Comparison of ENCODE assay signal across 35 mouse cellular contexts in genomic region chr1:107614087-107614486, GRCm38 (mm10).
"Had no signal": no experiment of that assay in that cellular context is flagged by ENCODE, and none has a peak within 500 bp of the region (broad histone marks: within the 10 kb centered on the region; RNA-seq: fewer than 3 reads in every experiment).

No protein-coding gene starts in this region.

- ATAC-seq: hindbrain, embryonic 16.5 days; hindbrain, postnatal 0 days; inflammation-experienced regulatory T-cells, adult 6 months; intestine, embryonic 15.5 days; intestine, embryonic 16.5 days; intestine, postnatal 0 days had no signal

- H3K4me3 ChIP-seq: heart, adult 2 months; heart, embryonic 10.5 days; heart, embryonic 12.5 days; heart, embryonic 13.5 days; heart, embryonic 15.5 days; hindbrain, embryonic 10.5 days; hindbrain, embryonic 12.5 days; hindbrain, embryonic 13.5 days; hindbrain, embryonic 15.5 days; intestine, embryonic 15.5 days; kidney, embryonic 15.5 days; layer of hippocampus, adult 2 months had no signal

- H3K4me2 ChIP-seq: heart, embryonic 11.5 days; heart, embryonic 12.5 days; heart, embryonic 13.5 days; heart, embryonic 15.5 days; hindbrain, embryonic 12.5 days; hindbrain, embryonic 13.5 days; hindbrain, embryonic 14.5 days; hindbrain, embryonic 15.5 days; intestine, embryonic 15.5 days; kidney, embryonic 15.5 days had no signal

- DNase-seq: heart, adult 2 months; heart, postnatal 10 days; heart, postnatal 14 days; heart, postnatal 36 days; heart, postnatal 4 days; kidney, adult 11 months; kidney, adult 18-20 months; kidney, adult 2 months; kidney, adult 8-10 months; kidney, adult 9 months; kidney, postnatal 10 days; kidney, postnatal 14 days; kidney, postnatal 25 days; kidney, postnatal 36 days; kidney, postnatal 4 days; layer of hippocampus, adult 9-11 months had no signal

- H3K9ac ChIP-seq: heart, embryonic 12.5 days; heart, embryonic 13.5 days; heart, embryonic 15.5 days; hindbrain, embryonic 12.5 days; hindbrain, embryonic 13.5 days; hindbrain, embryonic 14.5 days; hindbrain, embryonic 15.5 days; intestine, embryonic 15.5 days; kidney, embryonic 15.5 days had no signal

- H3K36me3 ChIP-seq: heart, embryonic 10.5 days; heart, embryonic 12.5 days; heart, embryonic 13.5 days; heart, embryonic 15.5 days; hindbrain, embryonic 10.5 days; hindbrain, embryonic 12.5 days; hindbrain, embryonic 13.5 days; hindbrain, embryonic 15.5 days; intestine, embryonic 15.5 days; kidney, embryonic 15.5 days had no signal

- H3K27me3 ChIP-seq: heart, embryonic 12.5 days; heart, embryonic 13.5 days; heart, embryonic 15.5 days; hindbrain, embryonic 12.5 days; hindbrain, embryonic 13.5 days; hindbrain, embryonic 15.5 days; intestine, embryonic 15.5 days; kidney, embryonic 15.5 days had no signal

- H3K9me3 ChIP-seq: heart, embryonic 10.5 days; heart, embryonic 12.5 days; heart, embryonic 13.5 days; heart, embryonic 15.5 days; hindbrain, embryonic 10.5 days; hindbrain, embryonic 12.5 days; hindbrain, embryonic 13.5 days; hindbrain, embryonic 15.5 days; intestine, embryonic 15.5 days; kidney, embryonic 15.5 days had no signal

- H3K27ac ChIP-seq: heart, adult 2 months; heart, embryonic 10.5 days; heart, embryonic 13.5 days; heart, embryonic 15.5 days; hindbrain, embryonic 10.5 days; hindbrain, embryonic 12.5 days; hindbrain, embryonic 13.5 days; hindbrain, embryonic 14.5 days; hindbrain, embryonic 15.5 days; hindbrain, postnatal 0 days; intestine, embryonic 15.5 days; kidney, embryonic 15.5 days; kidney, postnatal 0 days; layer of hippocampus, adult 2 months had no signal

- H3K4me1 ChIP-seq: heart, embryonic 10.5 days; heart, embryonic 12.5 days; heart, embryonic 13.5 days; heart, embryonic 15.5 days; hindbrain, embryonic 10.5 days; hindbrain, embryonic 12.5 days; hindbrain, embryonic 13.5 days; hindbrain, embryonic 15.5 days; intestine, embryonic 15.5 days; kidney, embryonic 15.5 days had no signal
